Mouse (Mus musculus) left cerebral cortex, postnatal 36 days (tissue): ENCODE measurements around the gene Tax1bp1. TPM values are rescaled to one million over a fixed set of nuclear protein-coding genes. Genes with fewer than 3 reads are reported as not detected.
A peak's percentile ranks its signal among the peaks of the same experiment; 100 is the strongest.
"Not testable (repeated sequence)": the region's sequence is repeated elsewhere in the genome, so short reads cannot be mapped to it uniquely, and the experiment has no call there.

Experiments used
- DNase-seq, 2 experiments: peaks; one replicate each; pipeline ENCODE4 v3.0.0; 2021 to 2022; ENCODE audit warnings: low spot score in 2 of 2, mixed read lengths in 1 of 2
- intact Hi-C: fragments of 180-260 bp; cut with DNase I; formaldehyde crosslinking; loops from one replicate; pipeline ENCODE4 v1.15.1; 2025
- total RNA-seq, 2 experiments: library from RNA; stranded (reverse); gene quantifications; 2 replicates each; pipeline ENCODE4 v1.2.3; 2021

The Tax1bp1 gene
- total RNA-seq, result 100 to 1,000 TPM; 125 TPM

- intact Hi-C loops, result loop anchor here (5.0 kb wide), 1 partner anchor 71 kb away; the partner anchor contains the start of gene Hibadh
These were observed at the start of gene Tax1bp1 for GRCm38 (mm10) chr6:52713104-52713896. Gene Tax1bp1, plus strand, starts transcription at chr6:52713729.

GRCm38 (mm10) chr6:52667641-52668040 is 45.9 kb upstream of the Tax1bp1 start:
- no peak for DNase-seq
- intact Hi-C loops, result no loop called here

More at GRCm38 (mm10) chr6:52713104-52713896, at the start of gene Tax1bp1:
- DNase-seq, result peak; percentile 92 to 94

GRCm38 (mm10) chr6:52669878-52670277 is 43.7 kb upstream of the Tax1bp1 start:
- intact Hi-C loops, DNase-seq: not testable (repeated sequence)

- DNase-seq, result no peak
- intact Hi-C loops, result no loop called here
These were observed 41.7 kb upstream of the Tax1bp1 start for GRCm38 (mm10) chr6:52671791-52672190.

- intact Hi-C loops, result no loop called here
- DNase-seq, result no peak
These were observed 41.0 kb upstream of the Tax1bp1 start for GRCm38 (mm10) chr6:52672539-52672938.

- intact Hi-C loops, result no loop called here
- no peak for DNase-seq
These were observed 39.8 kb upstream of the Tax1bp1 start for GRCm38 (mm10) chr6:52673706-52674105.

- intact Hi-C loops, result no loop called here
- no peak for DNase-seq
These were observed 39.0 kb upstream of the Tax1bp1 start for GRCm38 (mm10) chr6:52674541-52674940.

- intact Hi-C loops, result no loop called here
These were observed 38.2 kb upstream of the Tax1bp1 start for GRCm38 (mm10) chr6:52675222-52675921.

GRCm38 (mm10) chr6:52677534-52677933 is 36.0 kb upstream of the Tax1bp1 start:
- DNase-seq, intact Hi-C loops: not testable (repeated sequence)

More at GRCm38 (mm10) chr6:52675222-52675921, 38.2 kb upstream of the Tax1bp1 start:
- no peak for DNase-seq

GRCm38 (mm10) chr6:52679565-52679964 is 34.0 kb upstream of the Tax1bp1 start:
- intact Hi-C loops, result no loop called here

GRCm38 (mm10) chr6:52680458-52681032 is 33.0 kb upstream of the Tax1bp1 start:
- intact Hi-C loops, result no loop called here
- no peak for DNase-seq

More at GRCm38 (mm10) chr6:52679565-52679964, 34.0 kb upstream of the Tax1bp1 start:
- no peak for DNase-seq

- intact Hi-C loops, result no loop called here
- no peak for DNase-seq
These were observed 31.6 kb upstream of the Tax1bp1 start for GRCm38 (mm10) chr6:52681847-52682485.

GRCm38 (mm10) chr6:52682607-52683006 is 30.9 kb upstream of the Tax1bp1 start:
- intact Hi-C loops, result no loop called here
- no peak for DNase-seq

- intact Hi-C loops, result no loop called here
- DNase-seq, result no peak
These were observed 26.5 kb upstream of the Tax1bp1 start for GRCm38 (mm10) chr6:52686901-52687500.

GRCm38 (mm10) chr6:52690365-52690764 is 23.2 kb upstream of the Tax1bp1 start:
- DNase-seq, result no peak
- intact Hi-C loops, result no loop called here

- intact Hi-C loops, result no loop called here
- no peak for DNase-seq
These were observed 21.7 kb upstream of the Tax1bp1 start for GRCm38 (mm10) chr6:52691800-52692199.

GRCm38 (mm10) chr6:52692451-52693063 is 21.0 kb upstream of the Tax1bp1 start:
- intact Hi-C loops, result no loop called here
- no peak for DNase-seq

GRCm38 (mm10) chr6:52697964-52698535 is 15.5 kb upstream of the Tax1bp1 start:
- DNase-seq, result no peak
- intact Hi-C loops, result no loop called here

- no peak for DNase-seq
- intact Hi-C loops, result no loop called here
These were observed 14.5 kb upstream of the Tax1bp1 start for GRCm38 (mm10) chr6:52699050-52699449.
